8 mouse cellular contexts compared by ENCODE assay signal in the genomic region with DNA sequence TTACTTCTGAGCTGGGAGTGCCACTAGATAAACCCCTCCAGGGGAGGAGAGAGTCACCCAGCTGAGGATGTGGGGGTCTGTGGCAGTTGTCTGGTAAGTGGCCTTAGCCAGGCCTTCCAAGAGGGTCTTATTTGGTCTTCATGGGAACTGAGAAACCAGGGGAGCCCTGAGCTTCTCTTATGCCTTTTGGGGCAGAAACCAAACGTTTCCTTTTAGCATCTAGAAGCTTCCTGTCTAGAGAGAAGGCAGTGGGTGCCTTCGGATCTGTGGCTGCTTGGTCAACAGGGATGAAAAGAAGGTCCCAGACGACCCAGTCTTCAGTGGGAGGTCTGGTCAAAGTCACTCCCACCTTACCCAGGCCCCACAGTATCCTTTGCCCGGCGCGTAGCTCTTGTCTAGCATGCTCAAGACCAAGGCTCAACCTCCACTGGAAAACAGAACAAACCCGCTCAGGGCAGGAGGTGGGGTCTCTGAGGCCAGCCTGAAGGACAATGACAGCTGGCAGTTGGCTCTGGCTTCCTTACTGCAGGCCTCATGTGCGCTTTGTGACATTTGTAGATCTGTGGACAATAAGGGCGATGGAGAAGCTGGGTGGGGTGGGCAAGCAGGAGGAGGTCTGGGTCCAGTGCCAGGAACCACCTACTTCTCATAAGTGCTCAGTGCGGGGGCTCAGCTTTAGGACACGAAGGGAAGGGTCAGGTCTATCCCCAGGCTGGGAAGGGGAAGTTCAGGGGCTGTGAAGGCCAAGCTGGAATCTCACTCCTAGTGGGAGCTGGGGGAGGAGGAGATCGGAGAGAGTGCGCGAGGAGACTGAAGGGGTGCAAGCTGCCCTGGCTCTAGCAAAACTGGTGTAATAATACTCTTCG. TPM values are rescaled to one million over a fixed set of nuclear protein-coding genes. Genes with fewer than 3 reads are reported as not detected.
DNase-seq lines count a peak whose midpoint lies in the region; ATAC-seq and TF ChIP-seq lines count a peak whose summit lies in the region.

A gene (plus strand): TSS at position 27 of the 866 bp plus-strand sequence.

- peak within 1 kb of the TSS; percentile 26; the same call in 1 of the 2 replicates for H3K4me3 ChIP-seq in left cerebral cortex, adult 2 months
- peak within 1 kb of the TSS; percentile 15; the same call in 1 of the 2 replicates for H3K4me3 ChIP-seq in embryonic facial prominence, embryonic 15.5 days (replicated peaks)
- no peak within 1 kb of the TSS for H3K4me3 ChIP-seq in hindbrain, embryonic 16.5 days (ENCODE audit: low read length)
- no peak within 1 kb of the TSS for H3K4me3 ChIP-seq in midbrain, embryonic 16.5 days (ENCODE audit: low read depth, low read length)

- no peak for DNase-seq in left cerebral cortex, adult 2 months (ENCODE audit: extremely low spot score in 1 of 2, low spot score in 2 of 2)
- DNase-seq in left cerebral cortex, adult 8-10 months (ENCODE audit: low spot score in 2 of 2): no peak
- no peak for DNase-seq in urinary bladder, postnatal 4 days (ENCODE audit: low spot score in 2 of 2)
- DNase-seq in layer of hippocampus, adult 9-10 months (ENCODE audit: low spot score): no peak
- no peak for DNase-seq in frontal cortex, postnatal 10 days (ENCODE audit: low spot score in 2 of 2)

- H3K9me3 ChIP-seq in embryonic facial prominence, embryonic 15.5 days (replicated peaks): no peaks in the 10 kb centered on the region
- H3K9me3 ChIP-seq in hindbrain, embryonic 16.5 days (ENCODE audit: control insufficient read depth, low read length): no peaks in the 10 kb centered on the region
- H3K9me3 ChIP-seq in midbrain, embryonic 16.5 days (replicated peaks; ENCODE audit: control insufficient read depth, low read length, poor library complexity, severe bottlenecking): no peaks in the 10 kb centered on the region

- peak within 1 kb of the TSS; percentile 42 for H3K4me2 ChIP-seq in embryonic facial prominence, embryonic 15.5 days (replicated peaks)
- peak within 1 kb of the TSS; percentile 46 for H3K4me2 ChIP-seq in hindbrain, embryonic 16.5 days (ENCODE audit: low read length)
- H3K4me2 ChIP-seq in midbrain, embryonic 16.5 days (ENCODE audit: low read length): peak within 1 kb of the TSS; percentile 41

- no peaks in the 10 kb centered on the region for H3K36me3 ChIP-seq in embryonic facial prominence, embryonic 15.5 days
- H3K36me3 ChIP-seq in hindbrain, embryonic 16.5 days (ENCODE audit: control insufficient read depth, insufficient read depth, low read length): no peaks in the 10 kb centered on the region
- no peaks in the 10 kb centered on the region for H3K36me3 ChIP-seq in midbrain, embryonic 16.5 days (ENCODE audit: control insufficient read depth, insufficient read depth, low read length)

- ATAC-seq in embryonic facial prominence, embryonic 15.5 days (ENCODE audit: insufficient number of reproducible peaks, low FRiP score, low TSS enrichment, low read depth): no peak; the same call in 1 of the 2 replicates
- no peak for ATAC-seq in hindbrain, embryonic 16.5 days
- no peak for ATAC-seq in midbrain, embryonic 16.5 days

- TF ChIP-seq CTCF in left cerebral cortex, adult 2 months (IDR thresholded peaks at IDR 0.05): no peak

- 66% methylated on average over 15 of the region's 15 CpGs for WGBS in embryonic facial prominence, embryonic 15.5 days
- WGBS in hindbrain, embryonic 16.5 days: 64% methylated on average over 15 of the region's 15 CpGs
- 70% methylated on average over 15 of the region's 15 CpGs for WGBS in midbrain, embryonic 16.5 days

- no peak within 1 kb of the TSS for H3K27ac ChIP-seq in left cerebral cortex, adult 2 months
- no peak within 1 kb of the TSS for H3K27ac ChIP-seq in embryonic facial prominence, embryonic 15.5 days (replicated peaks)
- no peak within 1 kb of the TSS for H3K27ac ChIP-seq in hindbrain, embryonic 16.5 days (ENCODE audit: low read depth, low read length)
- H3K27ac ChIP-seq in midbrain, embryonic 16.5 days (ENCODE audit: low read length): no peak within 1 kb of the TSS

- peaks cover 4% of the 10 kb centered on the region for H3K4me1 ChIP-seq in embryonic facial prominence, embryonic 15.5 days
- H3K4me1 ChIP-seq in hindbrain, embryonic 16.5 days (ENCODE audit: control insufficient read depth, insufficient read depth, low read depth, low read length): peaks cover 4% of the 10 kb centered on the region; the same call in 1 of the 2 replicates
- H3K4me1 ChIP-seq in midbrain, embryonic 16.5 days (ENCODE audit: control insufficient read depth, insufficient read depth, low read length): no peaks in the 10 kb centered on the region

- intact Hi-C loops in left cerebral cortex, adult 2 months (cut with DNase I): no loop called here

- no peak within 1 kb of the TSS for H3K9ac ChIP-seq in embryonic facial prominence, embryonic 15.5 days
- 0 out of 2 replicates have a peak within 1 kb of the TSS, but pooled peaks have one; percentile 1 for H3K9ac ChIP-seq in hindbrain, embryonic 16.5 days (ENCODE audit: low read depth, low read length)
- no peak within 1 kb of the TSS for H3K9ac ChIP-seq in midbrain, embryonic 16.5 days (ENCODE audit: low read depth, low read length)

- no peaks in the 10 kb centered on the region for H3K27me3 ChIP-seq in embryonic facial prominence, embryonic 15.5 days
- H3K27me3 ChIP-seq in hindbrain, embryonic 16.5 days (replicated peaks; ENCODE audit: control insufficient read depth, insufficient read depth, low read length): no peaks in the 10 kb centered on the region
- no peaks in the 10 kb centered on the region; the same call in 1 of the 2 replicates for H3K27me3 ChIP-seq in midbrain, embryonic 16.5 days (ENCODE audit: control insufficient read depth, insufficient read depth, low read depth, low read length)

RNA-seq across cellular contexts. Expression of the gene that starts here (rescaled TPM):
- total RNA-seq in left cerebral cortex, adult 2 months (2021): not detected
- under 1 TPM in 2 of 4 experiments, not detected in 2; 0.23 to 0.44 TPM for total RNA-seq in left cerebral cortex, adult 8-10 months (2022)
- not detected in 2 replicates for polyA plus RNA-seq in embryonic facial prominence, embryonic 15.5 days (2015; fragmentation: Nextera tagmentation; extraction: Ambion mirVana)
- not detected in 2 replicates for polyA plus RNA-seq in hindbrain, embryonic 16.5 days (2015; fragmentation: Nextera tagmentation; extraction: Ambion mirVana)
- polyA plus RNA-seq in midbrain, embryonic 16.5 days (2015; fragmentation: Nextera tagmentation; extraction: Ambion mirVana): not detected in 2 replicates

Comparison
In these comparisons a context has a peak if more than half of its experiments do, and no peak if none do; other contexts are left out.
1. H3K4me3 ChIP-seq: peak in left cerebral cortex, adult 2 months (single experiment) and embryonic facial prominence, embryonic 15.5 days (single experiment); none in hindbrain, embryonic 16.5 days (single experiment) and midbrain, embryonic 16.5 days (single experiment).
2. Peak in every context shown above with its lines, with median percentiles within 50 percentile points of each other: H3K4me2 ChIP-seq.